Comparison of ENCODE assay signal across 8 mouse cellular contexts in the genomic region with DNA sequence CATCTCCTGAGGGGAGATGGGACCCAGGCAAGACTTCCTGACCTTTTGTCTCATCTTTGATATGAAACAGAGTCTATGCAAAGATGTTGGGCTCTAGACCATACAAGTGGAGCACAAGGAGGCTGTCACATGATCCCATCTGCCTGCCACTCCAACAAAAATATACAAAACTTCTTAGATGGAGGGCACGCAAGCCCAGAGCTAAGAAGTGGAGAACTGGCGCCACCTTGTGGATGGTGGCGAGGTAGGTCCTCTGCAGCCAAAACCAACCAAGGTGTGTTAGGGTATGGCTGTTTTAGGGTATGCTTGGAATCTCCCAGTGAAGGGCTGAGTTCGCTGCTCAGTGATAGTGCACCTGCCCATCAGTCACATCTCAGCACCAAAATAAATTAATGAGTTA. TPM values are rescaled to one million over a fixed set of nuclear protein-coding genes. Genes with fewer than 3 reads are reported as not detected.
DNase-seq lines count a peak whose midpoint lies in the region; ATAC-seq lines count a peak whose summit lies in the region.

No protein-coding gene starts in this region.

- no peak overlapping the region for H3K4me3 ChIP-seq in kidney, embryonic 15.5 days (replicated peaks)

- no peak overlapping the region for H3K4me2 ChIP-seq in kidney, embryonic 15.5 days

- H3K36me3 ChIP-seq in kidney, embryonic 15.5 days: no peaks in the 10 kb centered on the region

- no peaks in the 10 kb centered on the region for H3K9me3 ChIP-seq in kidney, embryonic 15.5 days (replicated peaks)

- no peaks in the 10 kb centered on the region for H3K4me1 ChIP-seq in kidney, embryonic 15.5 days

- no peak overlapping the region for H3K9ac ChIP-seq in kidney, embryonic 15.5 days

- ATAC-seq in kidney, embryonic 15.5 days (replicated peaks; ENCODE audit: low FRiP score): no peak

- H3K27me3 ChIP-seq in kidney, embryonic 15.5 days: peaks cover 15% of the 10 kb centered on the region

- no peak overlapping the region for H3K27ac ChIP-seq in kidney, embryonic 15.5 days

- intact Hi-C loops in left cerebral cortex, postnatal 4 days (cut with DNase I): no loop called here

- DNase-seq in kidney, adult 9 months: peak; percentile 38
- peak; percentile 73 for DNase-seq in MN1 (ENCODE audit: low spot score)
- DNase-seq in cerebellum, adult 11-12 months: peak; percentile 65
- peak; percentile 45 to 51 for DNase-seq in frontal cortex, postnatal 25 days (ENCODE audit: low spot score in 2 of 2)
- peak; percentile 80 for DNase-seq in left cerebral cortex, postnatal 4 days
- peak; percentile 74 to 79 for DNase-seq in right cerebral cortex, adult 2 months (ENCODE audit: low spot score in 2 of 2)
- no peak for DNase-seq in urinary bladder, postnatal 4 days (ENCODE audit: low spot score in 2 of 2)

- 9% methylated on average over 4 of the region's 4 CpGs for WGBS in kidney, embryonic 15.5 days

RNA-seq across cellular contexts. Expression of a gene that starts 20.7 kb away (rescaled TPM):
- 1.6 and 2.7 TPM in 2 replicates for polyA plus RNA-seq in kidney, embryonic 15.5 days (2015; fragmentation: Nextera tagmentation; extraction: Ambion mirVana)
- total RNA-seq in left cerebral cortex, postnatal 4 days (2021): 1 to 10 TPM; 3.0 to 5.7 TPM

RNA-seq across cellular contexts. Expression of a gene that starts 58.6 kb away (rescaled TPM):
- polyA plus RNA-seq in kidney, embryonic 15.5 days (2015; fragmentation: Nextera tagmentation; extraction: Ambion mirVana): not detected in 2 replicates
- total RNA-seq in left cerebral cortex, postnatal 4 days (2021): not detected

RNA-seq across cellular contexts. Expression of a gene that starts 59.5 kb away (rescaled TPM):
- 0.17 and 0.30 TPM in 2 replicates for polyA plus RNA-seq in kidney, embryonic 15.5 days (2015; fragmentation: Nextera tagmentation; extraction: Ambion mirVana)
- 10 to 100 TPM; 31.0 to 33.0 TPM for total RNA-seq in left cerebral cortex, postnatal 4 days (2021)

Comparison
In these comparisons a context has a peak if more than half of its experiments do, and no peak if none do; other contexts are left out.
1. DNase-seq: peak in kidney, adult 9 months (single experiment), MN1 (single experiment), cerebellum, adult 11-12 months (single experiment), frontal cortex, postnatal 25 days (2 of 2), left cerebral cortex, postnatal 4 days (single experiment) and right cerebral cortex, adult 2 months (2 of 2); none in urinary bladder, postnatal 4 days (0 of 2).